Mouse (Mus musculus) embryonic stem cell, embryonic (primary cell): ENCODE results near the gene Olfr1393.

Experiments
- CTCF ChIA-PET, 4 experiments: fragments of 300-600 bp in 2 of 4; fragments of 350-600 bp in 2 of 4; sonication (Branson Sonifier 250); formaldehyde crosslinking; loops; one replicate each; lab custom pipeline; 2022; ENCODE audit warnings: inconsistent platforms in 2 of 4; lab: Charles Lee
- POLR2A ChIA-PET, 4 experiments: fragments of 300-600 bp in 2 of 4; fragments of 350-600 bp in 2 of 4; sonication (Branson Sonifier 250); formaldehyde crosslinking; loops; one replicate each; lab custom pipeline; 2022; ENCODE audit warnings: antibody characterized with exemption in 4 of 4, inconsistent platforms in 1 of 4; lab: Charles Lee

The Olfr1393 gene

DNA sequence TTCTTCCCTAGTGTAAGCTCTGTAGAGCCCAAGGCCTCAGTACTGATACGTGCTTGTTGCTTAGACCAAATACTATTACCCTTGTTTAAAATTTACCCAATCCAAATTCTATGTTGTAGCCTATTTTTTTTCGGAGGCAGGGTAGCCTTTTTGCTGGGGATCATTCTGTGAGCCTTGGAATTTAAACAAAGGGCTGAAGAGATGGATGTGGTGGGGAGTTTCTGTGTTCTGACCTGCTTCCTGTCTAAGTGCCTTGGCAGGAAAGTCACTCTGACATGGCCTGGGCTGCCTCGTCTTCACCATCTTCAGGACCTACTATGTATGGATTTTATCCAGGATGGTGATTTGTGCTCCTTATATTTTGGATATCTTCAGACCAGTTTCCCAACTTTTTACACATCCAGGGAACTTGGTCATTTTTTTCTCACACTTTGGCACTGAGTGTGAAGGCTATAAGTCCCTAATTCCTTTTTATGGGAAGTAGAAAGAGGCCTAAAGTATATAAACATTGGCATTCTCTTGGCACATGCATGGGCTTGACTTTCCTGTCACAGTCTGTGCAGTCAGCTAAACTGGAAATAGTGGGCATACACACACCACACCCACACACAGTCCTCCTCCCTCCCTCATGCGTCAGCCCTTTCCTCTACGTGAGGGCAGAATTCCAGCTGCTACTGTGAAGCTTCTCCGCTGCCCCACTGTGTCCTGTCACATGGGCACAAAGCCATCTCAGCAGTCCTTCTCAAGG is 29.7 kb upstream of the Olfr1393 start:
- ChIA-PET CTCF (interaction anchor here in 2 of 4 experiments (0.6 to 1.4 kb wide), 2 partner anchors 23 kb away, joined by 3 to 4 read pairs; no protein-coding TSS in a partner anchor), POLR2A (interaction anchor here in 3 of 4 experiments (1.0 to 1.4 kb wide), 4 partner anchors 45 to 448 kb away, joined by 4 to 11 read pairs (median 4); partner anchors contain the start of genes Zfp62 (in 3 of the 3) and Rack1 (in 1 of the 3))

DNA sequence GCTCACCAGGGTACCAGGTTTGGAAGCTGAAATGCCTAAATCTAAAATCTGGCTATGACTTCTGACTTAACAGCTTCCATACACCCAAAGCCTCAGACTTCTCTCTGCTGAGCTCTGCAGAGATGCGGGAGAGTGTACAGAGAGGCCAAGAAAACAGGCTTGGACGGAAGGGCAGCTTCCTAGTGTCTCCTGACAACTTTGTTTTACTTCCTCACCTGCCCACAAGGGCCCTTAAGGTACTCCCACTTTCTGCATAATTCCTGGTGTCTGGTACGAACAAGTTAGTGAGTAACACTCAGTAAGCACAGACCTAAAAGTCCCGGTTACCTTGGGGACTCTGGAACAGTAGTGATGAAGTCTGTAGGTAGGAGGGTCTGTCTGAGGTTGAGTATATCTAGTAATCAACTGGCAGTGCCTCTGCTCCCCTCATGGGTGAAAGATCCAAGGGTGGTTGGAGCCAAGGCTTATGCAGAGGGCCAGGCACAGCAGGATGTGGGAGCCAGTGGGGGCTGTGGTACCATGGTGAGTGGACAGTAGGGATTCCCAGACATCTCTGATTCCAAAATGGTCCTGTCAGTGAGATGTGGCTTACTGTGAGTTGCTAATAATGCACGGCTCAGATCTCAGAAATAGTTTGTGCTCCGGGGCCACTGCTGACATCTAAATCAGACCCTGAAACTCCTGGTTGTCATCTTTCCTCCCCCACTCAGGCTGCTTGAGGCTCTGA is 29.0 kb upstream of the Olfr1393 start:
- ChIA-PET POLR2A (no interaction called here), CTCF (no interaction called here)

GRCm38 (mm10) chr11:49249811-49250421 is 28.2 kb upstream of the Olfr1393 start:
- ChIA-PET POLR2A (interaction anchor here in 2 of 4 experiments (1.2 to 1.4 kb wide), 4 partner anchors 11 to 47 kb away, joined by 3 to 8 read pairs (median 4); partner anchors contain the start of gene Zfp62 (in 2 of the 2)), CTCF (no interaction called here)

- ChIA-PET POLR2A (interaction anchor here in 2 of 4 experiments (1.2 to 1.4 kb wide), 4 partner anchors 11 to 48 kb away, joined by 3 to 8 read pairs (median 4); partner anchors contain the start of gene Zfp62 (in 2 of the 2)), CTCF (interaction anchor here in 1 of 4 experiments (0.8 kb wide), 1 partner anchor 15 kb away, joined by 3 read pairs; no protein-coding TSS in a partner anchor)
Observed at GRCm38 (mm10) chr11:49250422-49251379, 27.4 kb upstream of the Olfr1393 start.

GRCm38 (mm10) chr11:49251380-49251761 is 26.7 kb upstream of the Olfr1393 start:
- POLR2A ChIA-PET, result interaction anchor here in 2 of 4 experiments (1.2 to 1.4 kb wide), 4 partner anchors 10 to 49 kb away, joined by 3 to 8 read pairs (median 4); partner anchors contain the start of gene Zfp62 (in 2 of the 2)
- CTCF ChIA-PET, result interaction anchor here in 1 of 4 experiments (0.8 kb wide), 1 partner anchor 16 kb away, joined by 3 read pairs; no protein-coding TSS in a partner anchor

GRCm38 (mm10) chr11:49252048-49252447 is 26.1 kb upstream of the Olfr1393 start:
- ChIA-PET CTCF (no interaction called here), POLR2A (interaction anchor here in 1 of 4 experiments (0.7 kb wide), 1 partner anchor 381 kb away, joined by 3 read pairs; no protein-coding TSS in a partner anchor)

DNA sequence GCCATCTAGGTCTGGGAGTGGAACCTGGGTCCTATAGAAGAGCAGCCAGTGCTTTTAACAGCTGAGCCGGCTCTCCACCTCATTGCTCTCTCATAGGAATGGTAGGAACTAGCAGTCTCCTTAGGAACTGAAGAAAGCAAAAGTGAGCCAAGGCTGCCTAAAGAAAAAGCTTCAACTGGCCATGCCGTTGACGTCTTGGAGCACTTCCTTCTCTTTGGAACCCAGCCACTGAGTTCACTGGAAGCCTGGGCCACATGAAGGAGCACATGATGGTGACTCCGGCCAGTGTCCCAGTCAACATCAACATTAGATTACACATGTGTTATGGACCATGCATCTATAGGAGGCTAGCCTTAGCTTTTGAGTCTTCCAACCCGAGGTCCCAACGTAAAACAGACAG is 25.1 kb upstream of the Olfr1393 start:
- CTCF ChIA-PET, result interaction anchor here in 1 of 4 experiments (0.6 kb wide), 1 partner anchor 891 kb away, joined by 3 read pairs; no protein-coding TSS in a partner anchor

GRCm38 (mm10) chr11:49259296-49259695 is 18.8 kb upstream of the Olfr1393 start:
- POLR2A ChIA-PET, result no interaction called here
- CTCF ChIA-PET, result no interaction called here

More for the DNA sequence above, 25.1 kb upstream of the Olfr1393 start:
- POLR2A ChIA-PET, result interaction anchor here in 2 of 4 experiments (0.9 to 1.9 kb wide), 4 partner anchors 9 to 34 kb away, joined by 3 to 5 read pairs (median 4); partner anchors contain the start of gene Mgat1 (in 1 of the 2)

DNA sequence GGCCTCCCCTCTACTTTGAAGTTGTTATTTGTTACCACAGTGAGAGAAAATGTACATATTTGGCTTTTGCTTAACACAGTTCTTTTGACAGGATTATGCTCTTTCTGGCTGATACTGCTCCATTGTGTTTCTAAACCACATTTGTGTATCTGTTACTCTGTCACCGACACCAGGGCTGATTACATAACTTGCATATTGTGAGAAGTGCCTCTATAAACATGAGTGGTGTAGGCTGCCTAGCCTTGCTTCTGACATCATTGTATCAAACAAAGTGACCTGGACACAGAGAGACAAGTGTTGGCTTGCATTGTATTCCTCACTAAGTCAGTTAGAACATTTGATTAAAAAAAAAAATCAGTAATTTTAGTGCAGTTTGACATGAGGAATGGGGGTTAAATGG is 18.3 kb upstream of the Olfr1393 start:
- ChIA-PET CTCF (no interaction called here), POLR2A (no interaction called here)

GRCm38 (mm10) chr11:49260598-49261312 is 17.3 kb upstream of the Olfr1393 start:
- ChIA-PET CTCF (interaction anchor here in 1 of 4 experiments (1.1 kb wide), 1 partner anchor 376 kb away, joined by 3 read pairs; no protein-coding TSS in a partner anchor), POLR2A (interaction anchor here in 3 of 4 experiments (0.5 to 2.2 kb wide), 10 partner anchors 10 to 462 kb away, joined by 3 to 13 read pairs (median 5); partner anchors contain the start of genes Zfp62 (in 3 of the 3) and Rack1 (in 1 of the 3))

DNA sequence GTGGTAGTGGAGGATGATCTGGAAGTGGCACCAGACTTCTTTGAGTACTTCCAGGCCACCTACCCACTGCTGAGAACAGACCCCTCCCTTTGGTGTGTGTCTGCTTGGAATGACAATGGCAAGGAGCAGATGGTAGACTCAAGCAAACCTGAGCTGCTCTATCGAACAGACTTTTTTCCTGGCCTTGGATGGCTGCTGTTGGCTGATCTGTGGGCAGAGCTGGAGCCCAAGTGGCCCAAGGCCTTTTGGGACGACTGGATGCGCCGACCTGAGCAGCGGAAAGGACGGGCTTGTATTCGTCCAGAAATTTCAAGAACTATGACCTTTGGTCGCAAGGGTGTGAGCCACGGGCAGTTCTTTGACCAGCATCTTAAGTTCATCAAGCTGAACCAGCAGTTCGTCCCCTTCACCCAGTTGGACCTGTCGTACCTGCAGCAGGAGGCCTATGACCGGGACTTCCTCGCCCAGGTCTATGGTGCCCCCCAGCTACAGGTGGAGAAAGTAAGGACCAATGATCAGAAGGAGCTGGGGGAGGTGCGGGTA is 16.7 kb upstream of the Olfr1393 start:
- CTCF ChIA-PET, result interaction anchor here in 2 of 4 experiments (0.6 to 1.1 kb wide), 3 partner anchors 10 to 375 kb away, joined by 3 read pairs; no protein-coding TSS in a partner anchor
- POLR2A ChIA-PET, result interaction anchor here in 3 of 4 experiments (0.5 to 2.2 kb wide), 16 partner anchors 8 to 462 kb away, joined by 3 to 13 read pairs (median 4); partner anchors contain the start of genes Zfp62 (in 3 of the 3) and Rack1 (in 1 of the 3)

- POLR2A ChIA-PET, result interaction anchor here in 3 of 4 experiments (0.6 to 2.4 kb wide), 8 partner anchors 9 to 470 kb away, joined by 3 to 13 read pairs (median 6); partner anchors contain the start of gene Zfp62 (in 2 of the 3)
- CTCF ChIA-PET, result interaction anchor here in 1 of 4 experiments (1.0 to 1.1 kb wide), 2 partner anchors 9 to 374 kb away, joined by 3 read pairs; no protein-coding TSS in a partner anchor
Observed at GRCm38 (mm10) chr11:49262286-49262685, 15.8 kb upstream of the Olfr1393 start.

- POLR2A ChIA-PET, result interaction anchor here in 2 of 4 experiments (2.2 to 2.4 kb wide), 2 partner anchors 18 to 60 kb away, joined by 6 read pairs; partner anchors contain the start of gene Zfp62 (in 1 of the 2)
- CTCF ChIA-PET, result no interaction called here
Observed at GRCm38 (mm10) chr11:49263149-49263548, 15.0 kb upstream of the Olfr1393 start.

- CTCF ChIA-PET, result interaction anchor here in 1 of 4 experiments (0.6 kb wide), 1 partner anchor 1036 kb away, joined by 3 read pairs; no protein-coding TSS in a partner anchor
- POLR2A ChIA-PET, result interaction anchor here in 3 of 4 experiments (1.0 to 2.4 kb wide), 5 partner anchors 10 to 61 kb away, joined by 3 to 6 read pairs (median 3); partner anchors contain the start of gene Zfp62 (in 1 of the 3)
Observed at GRCm38 (mm10) chr11:49264081-49264480, 14.0 kb upstream of the Olfr1393 start.

DNA sequence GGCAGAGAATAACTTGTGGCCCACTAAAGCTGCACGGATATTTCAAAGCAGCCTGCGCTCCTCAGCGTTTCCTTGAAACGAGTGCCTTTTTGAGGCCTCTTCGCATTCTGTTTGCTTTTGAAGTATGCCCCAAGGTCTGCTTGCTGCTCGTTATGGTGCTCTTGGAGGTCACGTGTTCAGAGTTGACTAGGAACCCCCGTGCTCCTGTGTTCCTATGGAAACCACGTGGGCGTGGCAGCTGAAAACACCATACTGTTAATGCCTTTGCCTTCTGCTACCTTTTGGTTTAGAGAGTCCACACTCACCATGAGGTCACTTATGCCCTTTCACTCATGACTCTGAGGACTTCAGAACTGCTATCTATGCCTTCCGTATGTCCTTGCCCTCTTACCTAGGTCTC is 13.5 kb upstream of the Olfr1393 start:
- ChIA-PET CTCF (no interaction called here), POLR2A (interaction anchor here in 3 of 4 experiments (1.0 to 2.0 kb wide), 5 partner anchors 10 to 62 kb away, joined by 3 to 6 read pairs (median 3); partner anchors contain the start of gene Zfp62 (in 1 of the 3))
